Mouse (Mus musculus) midbrain, embryonic 15.5 days (tissue): Measurements from ENCODE around the gene Gm17617. TPM values are rescaled to one million over a fixed set of nuclear protein-coding genes. Genes with fewer than 3 reads are reported as not detected.

Source experiments
- ATAC-seq: fragments of 200-750 bp; cut with Nextera tagmentation; replicated peaks from 2 replicates; pipeline ENCODE4 v1.8.0; 2017; ENCODE audit warnings: moderate TSS enrichment
- H3K27ac ChIP-seq: fragments of 300-500 bp; sonication (generic); 2 replicates; pipeline ENCODE4 v1.5.1; 2015; ENCODE audit warnings: mild to moderate bottlenecking, inconsistent platforms
- H3K27me3 ChIP-seq: fragments of 300-500 bp; sonication (generic); replicated peaks from 2 replicates; pipeline ENCODE4 v1.6.1; 2015; ENCODE audit warnings: inconsistent platforms
- H3K36me3 ChIP-seq: fragments of 300-500 bp; sonication (generic); replicated peaks from 2 replicates; pipeline ENCODE4 v1.6.1; 2015; ENCODE audit warnings: inconsistent platforms
- H3K4me1 ChIP-seq: fragments of 300-500 bp; sonication (generic); 2 replicates; pipeline ENCODE4 v1.6.1; 2015; ENCODE audit warnings: inconsistent platforms
- H3K4me2 ChIP-seq: fragments of 300-500 bp; sonication (generic); 2 replicates; pipeline ENCODE4 v1.6.1; 2015; ENCODE audit warnings: inconsistent platforms, mild to moderate bottlenecking, moderate library complexity
- H3K4me3 ChIP-seq: fragments of 300-500 bp; sonication (generic); 2 replicates; pipeline ENCODE4 v1.5.1; 2015; ENCODE audit warnings: mild to moderate bottlenecking, inconsistent platforms
- H3K9ac ChIP-seq: fragments of 300-500 bp; sonication (generic); 2 replicates; pipeline ENCODE4 v1.6.1; 2015; ENCODE audit warnings: mild to moderate bottlenecking, inconsistent platforms
- H3K9me3 ChIP-seq: fragments of 300-500 bp; sonication (generic); 2 replicates; pipeline ENCODE4 v1.6.1; 2016; ENCODE audit warnings: inconsistent platforms
- WGBS: fragments of 180-500 bp; shearing (Covaris S2); methylation state at CpG from one replicate; pipeline ENCODE4 v1.1.7; 2015; ENCODE audit warnings: mixed read lengths; 5-methylcytosine and 5-hydroxymethylcytosine counted together
- polyA plus RNA-seq: library from polyadenylated mRNA; unstranded; fragments of >200 nt; fragmentation: Nextera tagmentation; extraction: Ambion mirVana; gene quantifications from 2 replicates; pipeline ENCODE4 v1.2.1, GENCODE M21; 2015

The Gm17617 gene
- polyA plus RNA-seq = not detected in 2 replicates

GRCm38 (mm10) chr13:55133448-55133847 is at the start of gene Gm17617:
Gene Gm17617 (minus strand): TSS chr13:55133548.
- H3K9ac ChIP-seq = no peak within 1 kb of the TSS
- H3K9me3 ChIP-seq = no peaks in the 10 kb centered on the region
- H3K27me3 ChIP-seq = no peaks in the 10 kb centered on the region
- WGBS = 98% methylated on average over 2 of the region's 2 CpGs
- no peaks in the 10 kb centered on the region for H3K4me1 ChIP-seq
- peaks cover 18% of the 10 kb centered on the region; the same call in 1 of the 2 replicates for H3K36me3 ChIP-seq
- no peak within 1 kb of the TSS for H3K4me3 ChIP-seq
- no peak within 1 kb of the TSS for H3K27ac ChIP-seq
- ATAC-seq = no peak
- H3K4me2 ChIP-seq = no peak within 1 kb of the TSS

DNA sequence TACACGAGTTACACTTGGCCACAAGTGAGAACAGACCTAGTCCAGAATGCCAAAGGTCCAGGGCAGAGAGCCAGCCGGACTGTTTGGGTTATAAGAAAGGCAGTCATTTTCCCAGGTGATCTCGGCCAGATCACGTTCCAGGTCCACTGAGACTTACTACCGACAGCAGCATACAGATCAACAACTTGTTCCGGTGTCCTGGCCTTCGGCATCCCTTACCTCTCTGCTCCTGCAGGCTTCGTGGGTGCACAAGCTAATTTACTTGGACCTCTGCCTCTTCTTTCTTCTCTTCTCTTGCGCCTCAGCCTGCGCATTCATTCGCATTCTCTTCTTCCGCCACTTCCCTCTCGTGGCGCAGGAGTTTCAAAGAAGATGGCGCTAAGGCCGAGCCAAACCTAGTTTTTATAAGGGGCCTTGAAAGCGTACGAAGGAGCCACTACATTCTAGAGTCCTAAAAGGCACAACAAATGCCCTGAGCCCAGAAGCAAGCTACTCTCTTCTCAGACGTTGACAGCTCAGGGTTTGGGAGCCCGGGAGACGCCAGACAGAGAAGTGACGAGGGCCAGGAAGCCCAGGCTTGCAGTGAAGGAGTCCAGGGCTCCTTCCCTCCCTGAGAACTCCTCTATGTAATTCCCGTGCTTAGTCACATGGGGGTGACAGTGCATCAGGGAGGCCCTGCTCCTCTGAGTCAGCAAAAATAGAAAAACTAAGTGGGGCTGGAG is 49.0 kb upstream of the Gm17617 start:
- Histone ChIP-seq H3K27ac (peak overlapping the region; percentile 78), H3K36me3 (no peaks in the 10 kb centered on the region), H3K4me2 (peak overlapping the region; percentile 46), H3K4me1 (peaks cover 10% of the 10 kb centered on the region), H3K27me3 (no peaks in the 10 kb centered on the region), H3K4me3 (peak overlapping the region; percentile 24), H3K9ac (no peak overlapping the region), H3K9me3 (no peaks in the 10 kb centered on the region)
- WGBS = 4% methylated on average over 23 of the region's 23 CpGs
- ATAC-seq = peak; percentile 83

GRCm38 (mm10) chr13:55181786-55182172 is 48.4 kb upstream of the Gm17617 start:
- ATAC-seq = no peak
- Histone ChIP-seq H3K27me3 (no peaks in the 10 kb centered on the region), H3K36me3 (no peaks in the 10 kb centered on the region), H3K4me2 (peak overlapping the region; percentile 46), H3K27ac (no peak overlapping the region; the same call in 1 of the 2 replicates), H3K9ac (no peak overlapping the region), H3K4me3 (no peak overlapping the region), H3K4me1 (peaks cover 10% of the 10 kb centered on the region), H3K9me3 (no peaks in the 10 kb centered on the region)
- WGBS = 77% methylated on average over 2 of the region's 2 CpGs

GRCm38 (mm10) chr13:55179591-55179990 is 46.2 kb upstream of the Gm17617 start:
- no peaks in the 10 kb centered on the region for H3K27me3 ChIP-seq
- WGBS = 91% methylated on average over 3 of the region's 3 CpGs
- no peak overlapping the region for H3K27ac ChIP-seq
- peaks cover 10% of the 10 kb centered on the region for H3K4me1 ChIP-seq
- H3K36me3 ChIP-seq = no peaks in the 10 kb centered on the region
- H3K9ac ChIP-seq = no peak overlapping the region
- ATAC-seq = no peak
- no peaks in the 10 kb centered on the region for H3K9me3 ChIP-seq
- no peak overlapping the region for H3K4me2 ChIP-seq
- no peak overlapping the region for H3K4me3 ChIP-seq

GRCm38 (mm10) chr13:55178556-55178955 is 45.2 kb upstream of the Gm17617 start:
- WGBS = 33% methylated on average over 2 of the region's 2 CpGs
- Histone ChIP-seq H3K27me3 (no peaks in the 10 kb centered on the region), H3K27ac (no peak overlapping the region), H3K4me2 (no peak overlapping the region), H3K36me3 (no peaks in the 10 kb centered on the region), H3K4me1 (peaks cover 10% of the 10 kb centered on the region), H3K4me3 (no peak overlapping the region), H3K9ac (no peak overlapping the region), H3K9me3 (no peaks in the 10 kb centered on the region)
- 0 out of 2 replicates have a peak, but pooled peaks have one; percentile 32 for ATAC-seq

DNA sequence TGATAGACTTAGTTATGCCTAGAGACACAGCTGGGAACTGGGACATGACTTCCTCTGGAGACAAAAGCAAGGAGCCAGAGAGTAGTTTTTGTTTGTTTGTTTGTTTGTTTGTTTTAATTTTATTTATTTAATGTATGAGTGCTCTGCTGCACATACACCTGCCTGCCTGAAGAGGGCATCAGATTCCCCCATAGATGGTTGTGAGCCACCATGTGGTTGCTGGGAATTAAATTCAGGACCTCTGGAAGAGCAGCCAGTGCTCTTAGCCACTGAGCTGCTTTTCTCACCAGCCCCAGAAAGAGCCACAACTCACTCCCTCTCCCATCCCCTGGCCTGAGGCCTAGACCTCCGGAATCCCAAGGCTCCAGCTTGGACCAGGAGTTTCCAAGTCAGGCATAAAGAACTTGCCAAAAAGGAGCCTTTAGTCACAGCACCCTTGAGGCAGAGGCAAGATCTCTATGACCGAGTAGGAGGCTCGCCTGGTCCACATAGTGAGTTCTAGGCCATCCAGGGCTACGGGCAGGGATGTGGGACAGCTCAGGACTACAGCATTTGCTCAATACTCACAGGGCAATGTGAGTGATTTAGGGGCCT is 44.7 kb upstream of the Gm17617 start:
- Histone ChIP-seq H3K4me1 (peaks cover 10% of the 10 kb centered on the region), H3K36me3 (no peaks in the 10 kb centered on the region), H3K9me3 (no peaks in the 10 kb centered on the region), H3K27me3 (no peaks in the 10 kb centered on the region), H3K4me2 (no peak overlapping the region), H3K9ac (no peak overlapping the region), H3K4me3 (no peak overlapping the region), H3K27ac (0 out of 2 replicates have a peak overlapping the region, but pooled peaks have one; percentile 4)
- no peak for ATAC-seq
- WGBS = 65% methylated on average over 4 of the region's 4 CpGs

GRCm38 (mm10) chr13:55176265-55176664 is 42.9 kb upstream of the Gm17617 start:
- Histone ChIP-seq H3K4me3 (no peak overlapping the region), H3K4me1 (peaks cover 12% of the 10 kb centered on the region), H3K36me3 (no peaks in the 10 kb centered on the region), H3K27me3 (no peaks in the 10 kb centered on the region), H3K4me2 (no peak overlapping the region), H3K9ac (no peak overlapping the region), H3K9me3 (no peaks in the 10 kb centered on the region), H3K27ac (no peak overlapping the region)
- 93% methylated on average over 6 of the region's 6 CpGs for WGBS
- ATAC-seq = no peak

- H3K4me2 ChIP-seq = no peak overlapping the region
- H3K4me3 ChIP-seq = no peak overlapping the region
Measured at GRCm38 (mm10) chr13:55174347-55174746, 41.0 kb upstream of the Gm17617 start.

GRCm38 (mm10) chr13:55172336-55172770 is 39.0 kb upstream of the Gm17617 start:
- Histone ChIP-seq H3K4me1 (peaks cover 18% of the 10 kb centered on the region), H3K27ac (no peak overlapping the region)
- ATAC-seq = no peak

More at GRCm38 (mm10) chr13:55174347-55174746, 41.0 kb upstream of the Gm17617 start:
- Histone ChIP-seq H3K4me1 (peaks cover 13% of the 10 kb centered on the region), H3K36me3 (no peaks in the 10 kb centered on the region), H3K27me3 (no peaks in the 10 kb centered on the region), H3K27ac (no peak overlapping the region), H3K9ac (no peak overlapping the region), H3K9me3 (no peaks in the 10 kb centered on the region)
- ATAC-seq = no peak
- WGBS = 72% methylated on average over 11 of the region's 11 CpGs

DNA sequence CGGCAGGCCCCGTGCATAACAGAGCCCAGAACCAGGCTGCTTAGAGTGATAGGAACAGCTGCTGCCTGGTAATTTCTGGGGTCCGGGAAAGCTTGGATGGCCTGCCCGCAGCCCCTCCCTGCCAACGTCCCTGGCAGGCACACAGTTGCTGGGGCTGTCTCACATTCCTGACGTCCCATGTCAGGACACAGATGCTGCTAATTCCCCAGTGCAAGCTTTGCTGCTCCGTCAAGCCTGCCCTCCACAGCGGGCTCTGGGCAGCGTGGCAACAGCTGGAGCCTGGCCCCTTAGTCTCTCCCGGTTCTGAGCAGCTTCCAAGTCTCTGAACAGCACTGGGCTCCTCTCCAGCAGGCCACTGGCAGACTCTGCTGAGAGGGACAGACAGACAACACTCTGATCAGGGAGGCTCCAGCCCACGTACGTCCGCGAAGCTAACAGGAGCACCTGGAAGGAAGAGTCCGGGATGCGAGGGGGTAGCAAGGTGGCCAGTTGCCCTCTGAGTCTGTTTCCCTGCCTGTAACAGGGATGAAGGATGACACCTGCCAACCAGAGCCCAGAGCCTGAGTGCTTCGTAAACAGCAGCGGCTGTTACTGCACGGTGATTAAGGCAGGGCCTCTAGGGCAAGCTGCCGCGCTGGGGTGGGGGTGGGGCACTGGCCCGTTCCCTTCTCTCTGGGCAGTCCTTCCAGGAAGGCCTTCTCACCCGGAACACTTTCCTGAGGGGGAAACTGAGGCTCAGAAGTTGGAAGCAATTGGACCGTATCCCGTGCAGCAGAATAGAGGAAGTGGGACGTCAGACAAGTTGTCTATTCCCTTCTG is 38.4 kb upstream of the Gm17617 start:
- peak overlapping the region; percentile 43; the same call in 1 of the 2 replicates for H3K27ac ChIP-seq
- H3K36me3 ChIP-seq = no peaks in the 10 kb centered on the region
- no peaks in the 10 kb centered on the region for H3K27me3 ChIP-seq
- H3K4me3 ChIP-seq = no peak overlapping the region
- peak overlapping the region; percentile 29 for H3K4me2 ChIP-seq
- WGBS = 13% methylated on average over 26 of the region's 26 CpGs
- peaks cover 18% of the 10 kb centered on the region for H3K4me1 ChIP-seq
- H3K9me3 ChIP-seq = no peaks in the 10 kb centered on the region
- ATAC-seq = peak; percentile 60
- H3K9ac ChIP-seq = no peak overlapping the region

More at GRCm38 (mm10) chr13:55172336-55172770, 39.0 kb upstream of the Gm17617 start:
- no peak overlapping the region for H3K9ac ChIP-seq
- no peak overlapping the region for H3K4me3 ChIP-seq
- 0 out of 2 replicates have a peak overlapping the region, but pooled peaks have one; percentile 29 for H3K4me2 ChIP-seq
- H3K9me3 ChIP-seq = no peaks in the 10 kb centered on the region
- no peaks in the 10 kb centered on the region for H3K36me3 ChIP-seq
- no peaks in the 10 kb centered on the region for H3K27me3 ChIP-seq
- 47% methylated on average over 7 of the region's 7 CpGs for WGBS

GRCm38 (mm10) chr13:55168958-55169369 is 35.6 kb upstream of the Gm17617 start:
- Histone ChIP-seq H3K27me3 (no peaks in the 10 kb centered on the region), H3K4me1 (peaks cover 18% of the 10 kb centered on the region), H3K4me2 (no peak overlapping the region), H3K9ac (0 out of 2 replicates have a peak overlapping the region, but pooled peaks have one; percentile 12), H3K9me3 (no peaks in the 10 kb centered on the region), H3K27ac (peak overlapping the region; percentile 42; the same call in 1 of the 2 replicates), H3K36me3 (no peaks in the 10 kb centered on the region), H3K4me3 (no peak overlapping the region)
- peak; percentile 74 for ATAC-seq
- 25% methylated on average over 13 of the region's 13 CpGs for WGBS

- Histone ChIP-seq H3K4me2 (no peak overlapping the region), H3K27ac (no peak overlapping the region), H3K36me3 (no peaks in the 10 kb centered on the region), H3K9ac (no peak overlapping the region), H3K4me1 (peaks cover 18% of the 10 kb centered on the region), H3K9me3 (no peaks in the 10 kb centered on the region), H3K4me3 (no peak overlapping the region), H3K27me3 (no peaks in the 10 kb centered on the region)
- no peak for ATAC-seq
- 95% methylated on average over 5 of the region's 5 CpGs for WGBS
Measured at GRCm38 (mm10) chr13:55168255-55168654, 34.9 kb upstream of the Gm17617 start.
